Mouse (Mus musculus) ES-Bruce4 (cell line): ENCODE data around the gene Pdzd2.

Experiments used
- CTCF ChIP-seq: IDR thresholded peaks from one replicate; pipeline ENCODE4 v1.8.1; 2011; ENCODE audit warnings: low read depth, low read length
- POLR2A ChIP-seq: IDR thresholded peaks from one replicate; pipeline ENCODE4 v1.8.1; 2011; ENCODE audit warnings: low read length; ENCODE audit not compliant: insufficient read depth

GRCm38 (mm10) chr15:12571168-12571567 is 168.6 kb downstream of the Pdzd2 start:
- TF ChIP-seq CTCF = no peak
- TF ChIP-seq POLR2A = no peak
